Mouse (Mus musculus) liver, embryonic 13.5 days (tissue): ENCODE data around the gene Znfx1. TPM values are rescaled to one million over a fixed set of nuclear protein-coding genes. Genes with fewer than 3 reads are reported as not detected.
A peak's percentile ranks its signal among the peaks of the same experiment; 100 is the strongest.
"Not testable (repeated sequence)": the region's sequence is repeated elsewhere in the genome, so short reads cannot be mapped to it uniquely, and the experiment has no call there.

ENCODE experiments used
- ATAC-seq: fragments of 200-750 bp; cut with Nextera tagmentation; 2 replicates; pipeline ENCODE4 v1.8.0; 2017; ENCODE audit warnings: low read depth, mild to moderate bottlenecking, moderate number of reproducible peaks, moderate library complexity
- DNase-seq: peaks from one replicate; pipeline ENCODE4 v3.0.0; 2022
- H3K27ac ChIP-seq: fragments of 300-500 bp; sonication (generic); 2 replicates; pipeline ENCODE4 v1.5.1; 2015; ENCODE audit warnings: moderate library complexity, mild to moderate bottlenecking, inconsistent platforms
- H3K27me3 ChIP-seq: fragments of 300-500 bp; sonication (generic); 2 replicates; pipeline ENCODE4 v1.6.1; 2015; ENCODE audit warnings: mild to moderate bottlenecking, inconsistent platforms
- H3K36me3 ChIP-seq: fragments of 300-500 bp; sonication (generic); 2 replicates; pipeline ENCODE4 v1.6.1; 2015; ENCODE audit warnings: mild to moderate bottlenecking, inconsistent platforms
- H3K4me1 ChIP-seq: fragments of 300-500 bp; sonication (generic); replicated peaks from 2 replicates; pipeline ENCODE4 v1.6.1; 2015; ENCODE audit warnings: inconsistent platforms
- H3K4me2 ChIP-seq: fragments of 300-500 bp; sonication (generic); 2 replicates; pipeline ENCODE4 v1.6.1; 2015; ENCODE audit warnings: inconsistent platforms, mild to moderate bottlenecking, moderate library complexity
- H3K4me3 ChIP-seq: fragments of 300-500 bp; sonication (generic); replicated peaks from 2 replicates; pipeline ENCODE4 v1.5.1; 2015; ENCODE audit warnings: mild to moderate bottlenecking, inconsistent platforms
- H3K9ac ChIP-seq: fragments of 300-500 bp; sonication (generic); 2 replicates; pipeline ENCODE4 v1.6.1; 2015; ENCODE audit warnings: mild to moderate bottlenecking, inconsistent platforms
- H3K9me3 ChIP-seq: fragments of 300-500 bp; sonication (generic); replicated peaks from 2 replicates; pipeline ENCODE4 v1.6.1; 2016; ENCODE audit warnings: inconsistent platforms
- WGBS: fragments of 180-500 bp; shearing (Covaris S2); methylation state at CpG from one replicate; pipeline ENCODE4 v1.1.7; 2015; ENCODE audit not compliant: insufficient replicate concordance; 5-methylcytosine and 5-hydroxymethylcytosine counted together
- polyA plus RNA-seq: library from polyadenylated mRNA; unstranded; fragments of >200 nt; fragmentation: Nextera tagmentation; extraction: Ambion mirVana; gene quantifications from 2 replicates; pipeline ENCODE4 v1.2.1, GENCODE M21; 2015

Znfx1 gene
- polyA plus RNA-seq, 1 experiment from 2014 or later = 7.0 TPM

- no peaks in the 10 kb centered on the region for H3K9me3 ChIP-seq
- no peaks in the 10 kb centered on the region for H3K36me3 ChIP-seq
- H3K27ac ChIP-seq = no peak overlapping the region
- H3K27me3 ChIP-seq = peaks cover 9% of the 10 kb centered on the region; the same call in 1 of the 2 replicates
- H3K9ac ChIP-seq = peak overlapping the region; percentile 7; the same call in 1 of the 2 replicates
- WGBS = 48% methylated on average over 4 of the region's 4 CpGs
- H3K4me1 ChIP-seq = peaks cover 21% of the 10 kb centered on the region
- DNase-seq (no peak), ATAC-seq (peak; percentile 37; the same call in 1 of the 2 replicates)
- no peak overlapping the region for H3K4me3 ChIP-seq
- no peak overlapping the region for H3K4me2 ChIP-seq
Observed at GRCm38 (mm10) chr2:167009483-167009882, 53.3 kb downstream of the Znfx1 start.

GRCm38 (mm10) chr2:167007565-167007964 is 55.2 kb downstream of the Znfx1 start:
- DNase-seq, H3K9me3 ChIP-seq, ATAC-seq, H3K36me3 ChIP-seq, H3K27me3 ChIP-seq, H3K4me3 ChIP-seq, H3K4me2 ChIP-seq, H3K9ac ChIP-seq, H3K27ac ChIP-seq: not testable (repeated sequence)
- 51% methylated on average over 4 of the region's 4 CpGs for WGBS
- H3K4me1 ChIP-seq = peaks cover 22% of the 10 kb centered on the region

GRCm38 (mm10) chr2:167007001-167007491 is 55.8 kb downstream of the Znfx1 start:
- Histone ChIP-seq H3K4me3 (no peak overlapping the region), H3K4me2 (no peak overlapping the region), H3K36me3 (no peaks in the 10 kb centered on the region), H3K27ac (no peak overlapping the region), H3K9me3 (no peaks in the 10 kb centered on the region), H3K27me3 (peaks cover 9% of the 10 kb centered on the region; the same call in 1 of the 2 replicates), H3K9ac (no peak overlapping the region), H3K4me1 (peaks cover 22% of the 10 kb centered on the region)
- ATAC-seq (no peak), DNase-seq (no peak)
- 60% methylated on average over 13 of the region's 13 CpGs for WGBS

- H3K36me3 ChIP-seq = no peaks in the 10 kb centered on the region
- no peak; the same call in 1 of the 2 replicates for ATAC-seq
- peaks cover 22% of the 10 kb centered on the region for H3K4me1 ChIP-seq
- DNase-seq = no peak
- peaks cover 9% of the 10 kb centered on the region; the same call in 1 of the 2 replicates for H3K27me3 ChIP-seq
- H3K4me2 ChIP-seq = no peak overlapping the region
- 72% methylated on average over 2 of the region's 2 CpGs for WGBS
- H3K9ac ChIP-seq = no peak overlapping the region
- no peaks in the 10 kb centered on the region for H3K9me3 ChIP-seq
- H3K27ac ChIP-seq = no peak overlapping the region
- no peak overlapping the region for H3K4me3 ChIP-seq
Observed at GRCm38 (mm10) chr2:167006355-167006754, 56.5 kb downstream of the Znfx1 start.

- H3K4me2 ChIP-seq = no peak overlapping the region
- ATAC-seq = peak; percentile 41; the same call in 1 of the 2 replicates
- 0 out of 2 replicates have a peak overlapping the region, but pooled peaks have one; percentile 9 for H3K9ac ChIP-seq
- no peaks in the 10 kb centered on the region for H3K9me3 ChIP-seq
- WGBS = 40% methylated on average over 8 of the region's 8 CpGs
- no peak overlapping the region for H3K27ac ChIP-seq
- peaks cover 13% of the 10 kb centered on the region for H3K4me1 ChIP-seq
- H3K27me3 ChIP-seq = peaks cover 9% of the 10 kb centered on the region
- no peaks in the 10 kb centered on the region for H3K36me3 ChIP-seq
- DNase-seq = peak; percentile 45
- H3K4me3 ChIP-seq = no peak overlapping the region
Observed at GRCm38 (mm10) chr2:167004099-167004854, 58.5 kb downstream of the Znfx1 start.

- ATAC-seq (no peak), DNase-seq (no peak)
- Histone ChIP-seq H3K9me3 (no peaks in the 10 kb centered on the region), H3K4me2 (no peak overlapping the region), H3K27me3 (peaks cover 3% of the 10 kb centered on the region), H3K27ac (no peak overlapping the region), H3K36me3 (no peaks in the 10 kb centered on the region), H3K4me3 (no peak overlapping the region), H3K4me1 (peaks cover 14% of the 10 kb centered on the region), H3K9ac (no peak overlapping the region)
- 71% methylated on average over 9 of the region's 9 CpGs for WGBS
Observed at GRCm38 (mm10) chr2:167001486-167001885, 61.3 kb downstream of the Znfx1 start.

GRCm38 (mm10) chr2:166996533-166996894 is 66.3 kb downstream of the Znfx1 start:
- Histone ChIP-seq H3K27ac (peak overlapping the region; percentile 82), H3K4me3 (peak overlapping the region; percentile 99), H3K27me3 (no peaks in the 10 kb centered on the region; the same call in 1 of the 2 replicates), H3K9me3 (no peaks in the 10 kb centered on the region), H3K4me1 (peaks cover 50% of the 10 kb centered on the region), H3K4me2 (peak overlapping the region; percentile 68), H3K9ac (peak overlapping the region; percentile 73), H3K36me3 (no peaks in the 10 kb centered on the region)
- ATAC-seq = peak; percentile 21
- WGBS = 39% methylated on average over 8 of the region's 8 CpGs
- no peak for DNase-seq

- Histone ChIP-seq H3K4me3 (peak within 1 kb of the TSS; percentile 99), H3K4me1 (peaks cover 55% of the 10 kb centered on the region), H3K36me3 (no peaks in the 10 kb centered on the region), H3K27me3 (no peaks in the 10 kb centered on the region; the same call in 1 of the 2 replicates), H3K4me2 (peak within 1 kb of the TSS; percentile 91), H3K9me3 (no peaks in the 10 kb centered on the region), H3K27ac (peak within 1 kb of the TSS; percentile 96), H3K9ac (peak within 1 kb of the TSS; percentile 99)
- DNase-seq (peak; percentile 93), ATAC-seq (peak; percentile 98)
- under 1% methylated on average over 86 of the region's 88 CpGs for WGBS
Observed at GRCm38 (mm10) chr2:166995796-166996532, 66.9 kb downstream of the Znfx1 start, which contains the start of gene Stau1. Stau1 (minus strand) TSS chr2:166996299.

GRCm38 (mm10) chr2:166995021-166995795 is 67.6 kb downstream of the Znfx1 start:
- WGBS = 1% methylated on average over 28 of the region's 28 CpGs
- H3K27ac ChIP-seq = peak overlapping the region; percentile 96

GRCm38 (mm10) chr2:166991945-166992344 is 70.9 kb downstream of the Znfx1 start:
- ATAC-seq (no peak), DNase-seq (no peak)
- H3K27ac ChIP-seq = peak overlapping the region; percentile 65
- no peaks in the 10 kb centered on the region for H3K9me3 ChIP-seq
- no peak overlapping the region for H3K4me3 ChIP-seq
- peak overlapping the region; percentile 23; the same call in 1 of the 2 replicates for H3K9ac ChIP-seq
- peaks cover 77% of the 10 kb centered on the region for H3K4me1 ChIP-seq
- no peaks in the 10 kb centered on the region for H3K27me3 ChIP-seq
- H3K4me2 ChIP-seq = peak overlapping the region; percentile 26
- H3K36me3 ChIP-seq = no peaks in the 10 kb centered on the region

More at GRCm38 (mm10) chr2:166995021-166995795, 67.6 kb downstream of the Znfx1 start:
- DNase-seq = peak; percentile 44
- Histone ChIP-seq H3K27me3 (no peaks in the 10 kb centered on the region), H3K4me3 (peak overlapping the region; percentile 99), H3K36me3 (no peaks in the 10 kb centered on the region), H3K9ac (peak overlapping the region; percentile 99), H3K4me1 (peaks cover 63% of the 10 kb centered on the region), H3K9me3 (no peaks in the 10 kb centered on the region), H3K4me2 (peak overlapping the region; percentile 91)
- peak; percentile 30 for ATAC-seq
